Mouse (Mus musculus): ENCODE measurements at regions not wholly inside any gene's neighbourhood (a gene's known extent, or its start where the extent isn't known, plus 50 kb on each side); places are given as distances from the start of the nearest gene placed in this dataset.

- no peak for DNase-seq (ENCODE audit: low spot score in 2 of 2)
Measured at GRCm38 (mm10) chr3:50940656-50941055, 283.6 kb upstream of the Noct start.

GRCm38 (mm10) chr3:50953456-50953855 lies 270.8 kb upstream of the Noct start:
- DNase-seq (ENCODE audit: low spot score in 2 of 2) = no peak

GRCm38 (mm10) chr3:50970386-50970785 lies 253.9 kb upstream of the Noct start:
- no peak for DNase-seq (ENCODE audit: low spot score in 2 of 2)

GRCm38 (mm10) chr3:50973081-50973480 lies 251.2 kb upstream of the Noct start:
- no peak for DNase-seq (ENCODE audit: low spot score in 2 of 2)

GRCm38 (mm10) chr3:50976141-50976780 lies 248.0 kb upstream of the Noct start:
- no peak for DNase-seq (ENCODE audit: low spot score in 2 of 2)

- no peak for DNase-seq (ENCODE audit: low spot score in 2 of 2)
Measured at GRCm38 (mm10) chr3:50976818-50977217, 247.4 kb upstream of the Noct start.

GRCm38 (mm10) chr3:50978636-50979035 lies 245.6 kb upstream of the Noct start:
- no peak for DNase-seq (ENCODE audit: low spot score in 2 of 2)

- DNase-seq (ENCODE audit: low spot score in 2 of 2) = no peak
Measured at GRCm38 (mm10) chr3:50979592-50979991, 244.7 kb upstream of the Noct start.

GRCm38 (mm10) chr3:50981751-50982150 lies 242.5 kb upstream of the Noct start:
- DNase-seq (ENCODE audit: low spot score in 2 of 2) = no peak

GRCm38 (mm10) chr3:50982649-50983048 lies 241.6 kb upstream of the Noct start:
- DNase-seq (ENCODE audit: low spot score in 2 of 2) = no peak

- DNase-seq (ENCODE audit: low spot score in 2 of 2) = no peak
Measured at GRCm38 (mm10) chr3:50983126-50983525, 241.1 kb upstream of the Noct start.

GRCm38 (mm10) chr3:50983962-50984765 lies 240.1 kb upstream of the Noct start:
- no peak for DNase-seq (ENCODE audit: low spot score in 2 of 2)

- DNase-seq (ENCODE audit: low spot score in 2 of 2) = no peak
Measured at GRCm38 (mm10) chr3:50987821-50988220, 236.4 kb upstream of the Noct start.

- DNase-seq (ENCODE audit: low spot score in 2 of 2) = no peak
Measured at GRCm38 (mm10) chr3:50990810-50991209, 233.4 kb upstream of the Noct start.

- no peak for DNase-seq (ENCODE audit: low spot score in 2 of 2)
Measured at GRCm38 (mm10) chr3:50992581-50993313, 231.5 kb upstream of the Noct start.

- DNase-seq (ENCODE audit: low spot score in 2 of 2) = no peak
Measured at GRCm38 (mm10) chr3:50999745-51000144, 224.5 kb upstream of the Noct start.

- no peak for DNase-seq (ENCODE audit: low spot score in 2 of 2)
Measured at GRCm38 (mm10) chr3:51000938-51001337, 223.3 kb upstream of the Noct start.

- no peak for DNase-seq (ENCODE audit: low spot score in 2 of 2)
Measured at GRCm38 (mm10) chr3:51002662-51003061, 221.6 kb upstream of the Noct start.

- no peak for DNase-seq (ENCODE audit: low spot score in 2 of 2)
Measured at GRCm38 (mm10) chr3:51003506-51004170, 220.6 kb upstream of the Noct start.

- DNase-seq (ENCODE audit: low spot score in 2 of 2) = no peak
Measured at GRCm38 (mm10) chr3:51004216-51004615, 220.0 kb upstream of the Noct start.

- DNase-seq (ENCODE audit: low spot score in 2 of 2) = no peak
Measured at GRCm38 (mm10) chr3:51009098-51009497, 215.1 kb upstream of the Noct start.

Measured in natural killer cell, adult 2 months (primary cell).